Mouse (Mus musculus) thymus, adult 2 months (tissue): Measurements from ENCODE around the gene Cers5.

Source experiments
- CTCF ChIP-seq: fragments of 200-500 bp; IDR thresholded peaks from 2 replicates; pipeline ENCODE4 v1.5.1; 2012; ENCODE audit warnings: mild to moderate bottlenecking, control low read depth, low read length, moderate library complexity, borderline replicate concordance; ENCODE audit not compliant: control insufficient read depth, poor library complexity, insufficient read depth; ENCODE audit errors: extremely low read depth
- POLR2A ChIP-seq: fragments of 200-500 bp; IDR thresholded peaks from 2 replicates; pipeline ENCODE4 v1.6.1; 2012; ENCODE audit warnings: mild to moderate bottlenecking, low read length, control low read depth, moderate library complexity; ENCODE audit not compliant: control insufficient read depth, poor library complexity, insufficient read depth; ENCODE audit errors: extremely low read depth

DNA sequence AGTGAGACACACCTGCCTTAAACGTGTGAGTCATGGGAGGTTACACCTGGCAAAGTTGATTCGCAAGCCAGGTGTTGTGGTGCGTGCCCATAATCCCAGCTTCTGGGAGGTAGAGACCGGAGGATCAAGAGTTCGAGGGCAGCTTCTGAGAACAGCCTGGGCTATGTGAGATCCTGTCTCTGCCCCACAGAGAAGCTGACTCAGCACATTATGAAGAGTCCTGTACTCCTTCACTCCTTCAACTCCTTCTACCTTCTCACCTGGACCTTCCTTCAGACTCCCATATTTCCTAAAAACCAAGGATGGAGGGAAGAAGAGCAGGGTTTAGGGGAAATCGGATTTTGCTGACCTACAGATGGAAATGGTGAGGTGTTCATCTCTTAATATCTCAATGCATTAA is 41.0 kb upstream of the Cers5 start:
- TF ChIP-seq CTCF, result no peak
- no peak for TF ChIP-seq POLR2A
